Mouse (Mus musculus): Measurements from ENCODE around the gene Prl3d2. TPM values are rescaled to one million over a fixed set of nuclear protein-coding genes. Genes with fewer than 3 reads are reported as not detected.
"Not testable (repeated sequence)": the region's sequence is repeated elsewhere in the genome, so short reads cannot be mapped to it uniquely, and the experiment has no call there.

Gene Prl3d2
- polyA plus RNA-seq (2015; fragmentation: Nextera tagmentation; extraction: Ambion mirVana), result not detected in 2 replicates

DNA sequence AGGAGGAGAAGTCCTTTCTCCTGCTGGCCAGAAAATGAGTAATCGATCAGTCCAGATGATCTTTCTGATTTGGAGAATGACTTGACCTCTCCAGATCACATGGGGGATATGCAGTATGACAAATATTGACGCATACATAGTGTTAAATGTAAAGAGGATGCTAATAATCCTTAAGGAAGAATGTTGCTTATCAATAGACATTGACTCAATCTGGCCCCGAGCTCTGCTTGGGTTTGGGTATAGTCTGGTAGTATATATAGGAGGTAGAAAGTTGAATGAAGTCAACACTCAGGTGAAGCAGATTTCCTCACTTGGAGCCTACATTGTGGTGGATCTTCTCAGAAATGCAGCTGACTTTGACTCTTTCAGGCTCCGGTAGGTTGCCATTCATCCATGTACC, at the start of gene Prl3d2:
Prl3d2 (plus strand) TSS at position 301 of the 400 bp plus-strand sequence.
- not testable (repeated sequence) for H3K9me3 ChIP-seq (ENCODE audit: control insufficient read depth, low read length); H3K27ac ChIP-seq (ENCODE audit: low read depth, low read length); H3K9ac ChIP-seq (ENCODE audit: low read depth, low read length); ATAC-seq; H3K36me3 ChIP-seq (ENCODE audit: control insufficient read depth, insufficient read depth, low read length); H3K27me3 ChIP-seq (replicated peaks; ENCODE audit: control insufficient read depth, insufficient read depth, low read length); H3K4me3 ChIP-seq (ENCODE audit: low read length); H3K4me1 ChIP-seq (ENCODE audit: control insufficient read depth, insufficient read depth, low read depth, low read length); H3K4me2 ChIP-seq (ENCODE audit: low read length)
- 84% methylated on average over 2 of the region's 4 CpGs for WGBS

DNA sequence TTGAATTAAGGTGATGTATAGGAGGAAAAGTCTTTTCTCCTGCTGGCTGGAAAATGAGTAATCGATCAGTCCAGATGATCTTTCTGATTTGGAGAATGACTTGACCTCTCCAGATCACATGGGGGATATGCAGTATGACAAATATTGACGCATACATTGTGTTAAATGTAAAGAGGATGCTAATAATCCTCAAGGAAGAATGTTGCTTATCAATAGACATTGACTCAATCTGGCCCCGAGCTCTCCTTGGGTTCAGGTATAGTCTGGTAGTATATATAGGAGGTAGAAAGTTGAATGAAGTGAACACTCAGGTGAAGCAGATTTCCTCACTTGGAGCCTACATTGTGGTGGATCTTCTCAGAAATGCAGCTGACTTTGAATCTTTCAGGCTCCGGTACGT, 27.6 kb upstream of the Prl3d2 start, which contains the start of gene Prl3d1:
Prl3d1 (plus strand) TSS at position 301 of the 400 bp plus-strand sequence.
- WGBS, result 96% methylated on average over 5 of the region's 5 CpGs
- H3K27me3 ChIP-seq (replicated peaks; ENCODE audit: control insufficient read depth, insufficient read depth, low read length); H3K4me3 ChIP-seq (ENCODE audit: low read length); H3K36me3 ChIP-seq (ENCODE audit: control insufficient read depth, insufficient read depth, low read length); H3K9ac ChIP-seq (ENCODE audit: low read depth, low read length); H3K4me1 ChIP-seq (ENCODE audit: control insufficient read depth, insufficient read depth, low read depth, low read length); H3K4me2 ChIP-seq (ENCODE audit: low read length); H3K27ac ChIP-seq (ENCODE audit: low read depth, low read length); H3K9me3 ChIP-seq (ENCODE audit: control insufficient read depth, low read length); ATAC-seq: not testable (repeated sequence)

DNA sequence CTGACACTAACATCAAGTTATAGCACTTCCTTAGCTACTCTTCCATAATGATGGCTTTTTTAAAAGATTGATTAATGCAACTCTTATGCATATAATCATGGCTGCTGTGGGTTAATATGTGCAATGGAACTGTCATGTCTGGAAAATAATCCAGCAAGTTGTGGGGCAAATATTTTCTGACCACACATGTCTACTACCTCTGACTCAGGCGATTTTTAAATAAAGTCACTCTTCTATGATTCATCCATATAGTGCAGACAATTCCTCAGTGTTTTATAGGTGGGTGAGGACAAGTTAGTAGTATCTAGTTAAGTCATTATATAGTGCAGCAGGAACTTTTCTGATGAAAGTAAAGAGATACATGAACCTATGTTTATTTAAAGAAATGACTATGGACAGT, 26.8 kb downstream of the Prl3d2 start:
- H3K27ac ChIP-seq (ENCODE audit: low read depth, low read length), result no peak overlapping the region

DNA sequence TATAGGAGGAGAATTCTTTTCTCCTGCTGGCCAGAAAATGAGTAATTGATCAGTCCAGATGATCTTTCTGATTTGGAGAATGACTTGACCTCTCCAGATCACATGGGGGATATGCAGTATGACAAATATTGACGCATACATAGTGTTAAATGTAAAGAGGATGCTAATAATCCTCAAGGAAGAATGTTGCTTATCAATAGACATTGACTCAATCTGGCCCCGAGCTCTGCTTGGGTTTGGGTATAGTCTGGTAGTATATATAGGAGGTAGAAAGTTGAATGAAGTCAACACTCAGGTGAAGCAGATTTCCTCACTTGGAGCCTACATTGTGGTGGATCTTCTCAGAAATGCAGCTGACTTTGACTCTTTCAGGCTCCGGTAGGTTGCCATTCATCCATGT, 35.0 kb downstream of the Prl3d2 start, which contains the start of gene Prl3d3:
Prl3d3 (plus strand) TSS at position 301 of the 400 bp plus-strand sequence.
- H3K4me3 ChIP-seq (ENCODE audit: low read length); H3K4me2 ChIP-seq (ENCODE audit: low read length); H3K4me1 ChIP-seq (ENCODE audit: control insufficient read depth, insufficient read depth, low read depth, low read length); H3K9ac ChIP-seq (ENCODE audit: low read depth, low read length); H3K27ac ChIP-seq (ENCODE audit: low read depth, low read length); H3K36me3 ChIP-seq (ENCODE audit: control insufficient read depth, insufficient read depth, low read length); ATAC-seq; H3K27me3 ChIP-seq (replicated peaks; ENCODE audit: control insufficient read depth, insufficient read depth, low read length); H3K9me3 ChIP-seq (ENCODE audit: control insufficient read depth, low read length): not testable (repeated sequence)
- WGBS, result 85% methylated on average over 2 of the region's 3 CpGs

More for the DNA sequence above, 26.8 kb downstream of the Prl3d2 start:
- no peaks in the 10 kb centered on the region for H3K36me3 ChIP-seq (ENCODE audit: control insufficient read depth, insufficient read depth, low read length)
- no peak overlapping the region for H3K4me3 ChIP-seq (ENCODE audit: low read length)
- H3K4me2 ChIP-seq (ENCODE audit: low read length), result no peak overlapping the region
- ATAC-seq, result no peak
- H3K9me3 ChIP-seq (ENCODE audit: control insufficient read depth, low read length), result no peaks in the 10 kb centered on the region
- H3K27me3 ChIP-seq (replicated peaks; ENCODE audit: control insufficient read depth, insufficient read depth, low read length), result no peaks in the 10 kb centered on the region
- no peak overlapping the region for H3K9ac ChIP-seq (ENCODE audit: low read depth, low read length)
- H3K4me1 ChIP-seq (ENCODE audit: control insufficient read depth, insufficient read depth, low read depth, low read length), result no peaks in the 10 kb centered on the region
- 66% methylated on average over 1 of the region's 1 CpGs for WGBS

Other genes with a start within 250 kb of the Prl3d2 start
- gene Prl, start 64.1 kb upstream of the Prl3d2 start, polyA plus RNA-seq (2015; fragmentation: Nextera tagmentation; extraction: Ambion mirVana), result 0.18 and 0.36 TPM in 2 replicates
- not detected in 2 replicates for gene Prl3d1, start 27.5 kb upstream of the Prl3d2 start, polyA plus RNA-seq (2015; fragmentation: Nextera tagmentation; extraction: Ambion mirVana)
- gene Prl3d3, start 35.1 kb downstream of the Prl3d2 start, polyA plus RNA-seq (2015; fragmentation: Nextera tagmentation; extraction: Ambion mirVana), result not detected in 2 replicates
- not detected in 2 replicates for gene Prl3c1, start 75.0 kb downstream of the Prl3d2 start, polyA plus RNA-seq (2015; fragmentation: Nextera tagmentation; extraction: Ambion mirVana)
- not detected in 2 replicates for gene Prl3b1, start 120.1 kb downstream of the Prl3d2 start, polyA plus RNA-seq (2015; fragmentation: Nextera tagmentation; extraction: Ambion mirVana)
- gene Prl3a1, start 137.7 kb downstream of the Prl3d2 start, polyA plus RNA-seq (2015; fragmentation: Nextera tagmentation; extraction: Ambion mirVana), result not detected in 2 replicates
- not detected in 2 replicates for gene Prl6a1, start 190.9 kb downstream of the Prl3d2 start, polyA plus RNA-seq (2015; fragmentation: Nextera tagmentation; extraction: Ambion mirVana)
- gene Prl8a2, start 224.0 kb downstream of the Prl3d2 start, polyA plus RNA-seq (2015; fragmentation: Nextera tagmentation; extraction: Ambion mirVana), result not detected in 2 replicates